Mouse (Mus musculus) adrenal gland, postnatal 25 days (tissue): ENCODE measurements around the gene Snx6. TPM values are rescaled to one million over a fixed set of nuclear protein-coding genes. Genes with fewer than 3 reads are reported as not detected.

ENCODE experiments used
- DNase-seq: peaks from one replicate; pipeline ENCODE4 v3.0.0; 2021; ENCODE audit warnings: mixed read lengths
- total RNA-seq: library from RNA; stranded (reverse); gene quantifications from 2 replicates; pipeline ENCODE4 v1.2.3, GENCODE M21; 2021

Gene Snx6
- total RNA-seq, 1 experiment from 2014 or later = 71.6 TPM

- no peak for DNase-seq
Measured at GRCm38 (mm10) chr12:54699394-54699793, 96.1 kb downstream of the Snx6 start.

- no peak for DNase-seq
Measured at GRCm38 (mm10) chr12:54697791-54698250, 97.7 kb downstream of the Snx6 start.

DNA sequence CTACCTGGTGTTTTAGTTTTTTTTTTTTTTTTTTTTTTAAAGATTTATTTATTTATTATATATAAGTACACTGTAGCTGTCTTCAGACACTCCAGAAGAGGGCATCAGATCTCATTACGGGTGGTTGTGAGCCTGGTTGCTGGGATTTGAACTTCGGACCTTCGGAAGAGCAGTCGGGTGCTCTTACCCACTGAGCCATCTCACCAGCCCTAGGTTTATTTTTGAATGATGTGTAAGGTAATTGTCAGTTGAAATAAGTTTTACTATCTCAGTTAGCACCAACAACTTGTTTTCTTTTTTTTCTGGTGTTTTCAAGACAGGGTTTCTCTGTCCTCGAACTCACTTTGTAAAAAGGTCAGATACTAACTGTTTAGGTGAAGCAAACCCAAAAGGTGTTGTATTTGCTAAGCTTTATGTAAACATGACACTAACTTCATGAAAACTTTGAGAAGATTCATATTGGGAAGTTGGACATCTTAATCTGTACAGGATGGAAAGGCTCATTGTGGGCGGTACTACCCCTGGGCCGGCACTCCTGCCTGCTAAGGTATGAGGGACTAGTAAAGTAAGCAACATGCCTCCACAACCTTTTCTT lies 98.4 kb downstream of the Snx6 start:
- DNase-seq = no peak

Other genes starting within 250 kb of the Snx6 start
- gene Sptssa, start 139.1 kb downstream of the Snx6 start, total RNA-seq = 94.3 and 115 TPM in 2 replicates
- 41.3 and 41.6 TPM in 2 replicates for gene Eapp, start 99.8 kb downstream of the Snx6 start, total RNA-seq
- gene Cfl2, start 67.2 kb upstream of the Snx6 start, total RNA-seq = 114 and 143 TPM in 2 replicates
- not detected in 2 replicates for gene Gm20403, start 190.8 kb upstream of the Snx6 start, total RNA-seq
- 23.6 and 28.0 TPM in 2 replicates for gene Baz1a, start 218.6 kb upstream of the Snx6 start, total RNA-seq